8 mouse cellular contexts compared by ENCODE assay signal in the genomic region with DNA sequence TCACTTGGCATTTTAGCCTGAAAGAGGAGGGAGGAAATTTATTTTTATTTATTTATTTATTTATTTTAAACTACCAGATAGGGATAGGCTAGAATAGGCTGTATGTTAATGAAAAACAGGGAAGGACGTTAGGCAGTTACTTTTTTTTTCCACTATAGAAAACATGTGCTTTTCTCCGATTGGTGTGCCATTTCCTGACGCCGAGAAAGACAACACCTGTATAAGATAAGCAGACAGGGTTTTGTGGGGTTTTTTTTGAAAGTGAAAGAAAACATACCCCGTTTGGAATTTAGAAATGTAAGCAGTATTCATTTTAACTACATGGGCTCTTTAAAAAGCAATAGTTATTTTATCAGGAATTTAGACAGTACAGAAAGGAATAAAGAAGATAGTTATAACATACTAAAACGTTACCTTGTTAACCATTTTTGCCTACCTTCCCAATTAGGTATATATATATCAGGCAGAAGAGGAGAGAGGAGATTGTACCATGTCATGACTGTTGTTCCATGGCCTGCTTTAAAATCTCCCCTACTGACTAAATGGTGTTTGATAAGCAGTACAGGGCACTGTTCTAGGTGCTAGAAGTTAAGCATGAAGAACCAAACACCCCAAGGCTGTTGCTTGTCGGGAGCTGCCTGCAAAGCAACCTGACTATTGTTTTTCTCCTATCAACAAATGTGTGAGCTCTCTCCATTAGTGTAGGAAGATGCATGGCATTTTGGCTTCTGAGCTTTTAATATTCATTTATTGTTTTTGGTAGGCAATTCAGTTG. TPM values are rescaled to one million over a fixed set of nuclear protein-coding genes. Genes with fewer than 3 reads are reported as not detected.
A peak's percentile ranks its signal among the peaks of the same experiment; 100 is the strongest.
DNase-seq lines count a peak whose midpoint lies in the region; ATAC-seq lines count a peak whose summit lies in the region.

No protein-coding gene starts in this region.

- H3K4me2 ChIP-seq in lung, embryonic 15.5 days: peak overlapping the region; percentile 64
- peak overlapping the region; percentile 53 for H3K4me2 ChIP-seq in embryonic facial prominence, embryonic 14.5 days (ENCODE audit: low read depth, low read length)
- H3K4me2 ChIP-seq in limb, embryonic 11.5 days (ENCODE audit: low read depth, severe bottlenecking): peak overlapping the region; percentile 56; the same call in 1 of the 2 replicates
- peak overlapping the region; percentile 63 for H3K4me2 ChIP-seq in neural tube, embryonic 15.5 days

- no peak for ATAC-seq in lung, embryonic 15.5 days (ENCODE audit: borderline replicate concordance, extremely low read depth, low FRiP score, low TSS enrichment)
- no peak for ATAC-seq in embryonic facial prominence, embryonic 14.5 days (ENCODE audit: low read depth)
- no peak for ATAC-seq in limb, embryonic 11.5 days (ENCODE audit: insufficient number of reproducible peaks, low FRiP score, low TSS enrichment, low read depth)
- no peak for ATAC-seq in neural tube, embryonic 15.5 days (ENCODE audit: low FRiP score)

- H3K27ac ChIP-seq in lung, embryonic 15.5 days: no peak overlapping the region
- H3K27ac ChIP-seq in embryonic facial prominence, embryonic 14.5 days (replicated peaks; ENCODE audit: low read depth, low read length): no peak overlapping the region
- no peak overlapping the region for H3K27ac ChIP-seq in limb, embryonic 11.5 days (replicated peaks; ENCODE audit: low read depth, low read length)
- H3K27ac ChIP-seq in neural tube, embryonic 15.5 days (replicated peaks): no peak overlapping the region

- no peaks in the 10 kb centered on the region for H3K27me3 ChIP-seq in lung, embryonic 15.5 days
- H3K27me3 ChIP-seq in embryonic facial prominence, embryonic 14.5 days (replicated peaks; ENCODE audit: control insufficient read depth, insufficient read depth, low read length): no peaks in the 10 kb centered on the region
- H3K27me3 ChIP-seq in limb, embryonic 11.5 days (ENCODE audit: control insufficient read depth, insufficient read depth, low read length): no peaks in the 10 kb centered on the region
- H3K27me3 ChIP-seq in neural tube, embryonic 15.5 days (replicated peaks): no peaks in the 10 kb centered on the region

- H3K4me1 ChIP-seq in lung, embryonic 15.5 days: peaks cover 19% of the 10 kb centered on the region
- H3K4me1 ChIP-seq in embryonic facial prominence, embryonic 14.5 days (ENCODE audit: control insufficient read depth, insufficient read depth, low read length): peaks cover 9% of the 10 kb centered on the region; the same call in 1 of the 2 replicates
- H3K4me1 ChIP-seq in limb, embryonic 11.5 days (ENCODE audit: control insufficient read depth, insufficient read depth, low read length): no peaks in the 10 kb centered on the region; the same call in 1 of the 2 replicates
- H3K4me1 ChIP-seq in neural tube, embryonic 15.5 days: peaks cover 19% of the 10 kb centered on the region

- H3K4me3 ChIP-seq in lung, embryonic 15.5 days: peak overlapping the region; percentile 85
- H3K4me3 ChIP-seq in embryonic facial prominence, embryonic 14.5 days (ENCODE audit: low read depth, low read length): peak overlapping the region; percentile 95
- H3K4me3 ChIP-seq in limb, embryonic 11.5 days (ENCODE audit: low read depth, low read length): no peak overlapping the region; the same call in 1 of the 2 replicates
- H3K4me3 ChIP-seq in neural tube, embryonic 15.5 days (replicated peaks): peak overlapping the region; percentile 96

- no peaks in the 10 kb centered on the region for H3K9me3 ChIP-seq in lung, embryonic 15.5 days
- H3K9me3 ChIP-seq in embryonic facial prominence, embryonic 14.5 days (ENCODE audit: control insufficient read depth, low read length): no peaks in the 10 kb centered on the region
- no peaks in the 10 kb centered on the region for H3K9me3 ChIP-seq in limb, embryonic 11.5 days (ENCODE audit: control insufficient read depth, low read length)
- no peaks in the 10 kb centered on the region for H3K9me3 ChIP-seq in neural tube, embryonic 15.5 days (replicated peaks)

- WGBS in lung, embryonic 15.5 days: 43% methylated on average over 7 of the region's 7 CpGs
- 40% methylated on average over 7 of the region's 7 CpGs for WGBS in embryonic facial prominence, embryonic 14.5 days
- 54% methylated on average over 7 of the region's 7 CpGs for WGBS in limb, embryonic 11.5 days
- WGBS in neural tube, embryonic 15.5 days: 59% methylated on average over 7 of the region's 7 CpGs

- H3K9ac ChIP-seq in lung, embryonic 15.5 days: no peak overlapping the region
- H3K9ac ChIP-seq in embryonic facial prominence, embryonic 14.5 days (ENCODE audit: low read depth, low read length): 0 out of 2 replicates have a peak overlapping the region, but pooled peaks have one; percentile 93
- H3K9ac ChIP-seq in limb, embryonic 11.5 days (ENCODE audit: low read length): no peak overlapping the region
- H3K9ac ChIP-seq in neural tube, embryonic 15.5 days (replicated peaks): peak overlapping the region; percentile 97; the same call in 1 of the 2 replicates

- DNase-seq in lung, postnatal 25 days (ENCODE audit: low spot score): no peak
- DNase-seq in embryonic facial prominence, embryonic 14.5 days (ENCODE audit: low spot score): no peak
- no peak for DNase-seq in limb, embryonic 11.5 days (ENCODE audit: low spot score)
- DNase-seq in spleen, postnatal 10 days (ENCODE audit: low spot score in 2 of 2): no peak
- no peak for DNase-seq in layer of hippocampus, adult 9-11 months
- no peak for DNase-seq in cerebellum, adult 9-11 months

- H3K36me3 ChIP-seq in lung, embryonic 15.5 days: no peaks in the 10 kb centered on the region
- H3K36me3 ChIP-seq in embryonic facial prominence, embryonic 14.5 days (ENCODE audit: control insufficient read depth, insufficient read depth, low read length): no peaks in the 10 kb centered on the region
- no peaks in the 10 kb centered on the region for H3K36me3 ChIP-seq in limb, embryonic 11.5 days (ENCODE audit: control insufficient read depth, insufficient read depth, low read length)
- no peaks in the 10 kb centered on the region for H3K36me3 ChIP-seq in neural tube, embryonic 15.5 days

RNA-seq across cellular contexts. Expression of a gene that starts 1.8 kb away (rescaled TPM):
- polyA plus RNA-seq in lung, embryonic 15.5 days (2015; fragmentation: Nextera tagmentation; extraction: Ambion mirVana): 10.0 and 12.1 TPM in 2 replicates
- 12.3 and 13.3 TPM in 2 replicates for polyA plus RNA-seq in embryonic facial prominence, embryonic 14.5 days (2014; fragmentation: Nextera tagmentation; extraction: Ambion mirVana)
- 10.3 TPM in 2 replicates for polyA plus RNA-seq in limb, embryonic 11.5 days (2014; fragmentation: Nextera tagmentation; extraction: Ambion mirVana)
- 16.3 and 16.7 TPM in 2 replicates for polyA plus RNA-seq in neural tube, embryonic 15.5 days (2015; fragmentation: Nextera tagmentation; extraction: Ambion mirVana)

RNA-seq across cellular contexts. Expression of a gene that starts 52.1 kb away (rescaled TPM):
- polyA plus RNA-seq in lung, embryonic 15.5 days (2015; fragmentation: Nextera tagmentation; extraction: Ambion mirVana): not detected in 2 replicates
- polyA plus RNA-seq in embryonic facial prominence, embryonic 14.5 days (2014; fragmentation: Nextera tagmentation; extraction: Ambion mirVana): not detected in 2 replicates
- not detected in 2 replicates for polyA plus RNA-seq in limb, embryonic 11.5 days (2014; fragmentation: Nextera tagmentation; extraction: Ambion mirVana)
- polyA plus RNA-seq in neural tube, embryonic 15.5 days (2015; fragmentation: Nextera tagmentation; extraction: Ambion mirVana): 0.05 and 0.10 TPM in 2 replicates

Comparison
In these comparisons a context has a peak if more than half of its experiments do, and no peak if none do; other contexts are left out.
1. H3K9ac ChIP-seq: peak in embryonic facial prominence, embryonic 14.5 days (single experiment) and neural tube, embryonic 15.5 days (single experiment); none in lung, embryonic 15.5 days (single experiment) and limb, embryonic 11.5 days (single experiment).
2. Peak in every context shown above with its lines, with median percentiles within 50 percentile points of each other: H3K4me2 ChIP-seq.